Mouse (Mus musculus) embryonic facial prominence, embryonic 14.5 days (tissue): ENCODE data around the gene Ttc7. TPM values are rescaled to one million over a fixed set of nuclear protein-coding genes. Genes with fewer than 3 reads are reported as not detected.

ENCODE experiments used
- polyA plus RNA-seq: library from polyadenylated mRNA; unstranded; fragments of >200 nt; fragmentation: Nextera tagmentation; extraction: Ambion mirVana; gene quantifications from 2 replicates; pipeline ENCODE4 v1.2.1, GENCODE M21; 2014

The Ttc7 gene
- polyA plus RNA-seq, 1 experiment from 2014 or later, result 10.2 TPM

Other genes starting within 250 kb of the Ttc7 start
- gene Socs5, start 175.2 kb upstream of the Ttc7 start, polyA plus RNA-seq, result 24.1 and 28.2 TPM in 2 replicates
- gene Mcfd2, start 17.0 kb upstream of the Ttc7 start, polyA plus RNA-seq, result 113 TPM in 2 replicates
- not detected in 2 replicates for gene Stpg4, start 144.9 kb downstream of the Ttc7 start, polyA plus RNA-seq
- 1,001 and 1,028 TPM in 2 replicates for gene Calm2, start 164.0 kb downstream of the Ttc7 start, polyA plus RNA-seq